Mouse (Mus musculus): Measurements from ENCODE around the gene Ssna1.

GRCm38 (mm10) chr2:25234551-25235220, 37.6 kb downstream of the Ssna1 start:
- TF ChIP-seq TAL1 (conservative IDR thresholded peaks at IDR 0.05; ENCODE audit: low read depth, low read length) (no peak), CTCF (IDR thresholded peaks at IDR 0.05; ENCODE audit: low read depth, low read length) (no peak)

All from G1E (cell line).